Mouse (Mus musculus): ENCODE measurements around the gene Arnt2. TPM values are rescaled to one million over a fixed set of nuclear protein-coding genes. Genes with fewer than 3 reads are reported as not detected.

The Arnt2 gene
- total and polyA plus RNA-seq, 3 experiments, result 0.03 to 0.27 (median 0.17) TPM

GRCm38 (mm10) chr7:84325570-84326328 is 84.2 kb downstream of the Arnt2 start:
- no peak overlapping the region for H3K9ac ChIP-seq (ENCODE audit: insufficient read depth, low read depth)
- H3K9me3 ChIP-seq (replicated peaks; ENCODE audit: low read length), result no peaks in the 10 kb centered on the region
- no peaks in the 10 kb centered on the region for H3K36me3 ChIP-seq (replicated peaks in 1 of 2; ENCODE audit: control insufficient read depth in 1 of 2, insufficient read depth in 1 of 2, low read length in 1 of 2)
- dilution Hi-C loops (cut with MboI; ENCODE audit: extremely low pct_ligation_motif_present, extremely low pct_unique_long_range_greater_than_20kb, low sequenced_read_pairs), result no loop called here
- H3K4me2 ChIP-seq (ENCODE audit: insufficient read depth, low read depth, poor library complexity, severe bottlenecking), result no peak overlapping the region
- no peaks in the 10 kb centered on the region for H3K79me2 ChIP-seq (replicated peaks; ENCODE audit: control insufficient read depth, extremely low read depth, insufficient read depth, poor library complexity, severe bottlenecking)
- H3K27ac ChIP-seq (ENCODE audit: insufficient read depth, low read depth), result no peak overlapping the region
- H3K27me3 ChIP-seq (replicated peaks), result peaks cover 1% of the 10 kb centered on the region
- no peaks in the 10 kb centered on the region for H3K4me1 ChIP-seq (ENCODE audit: control insufficient read depth in 1 of 2, insufficient read depth in 2 of 2)
- in situ Hi-C loops (cut with MboI; ENCODE audit: low pct_ligation_motif_present, low pct_unique_long_range_greater_than_20kb, low sequenced_read_pairs), result no loop called here
- TF ChIP-seq CTCF (conservative IDR thresholded peaks at IDR 0.05 in 1 of 2, IDR thresholded peaks at IDR 0.05 in 1 of 2; ENCODE audit: low read depth in 2 of 2, low read length in 2 of 2), result no peak
- TF ChIP-seq RAD21 (IDR thresholded peaks at IDR 0.05; ENCODE audit: low read depth, low read length), result no peak
- no peak for TF ChIP-seq CHD1 (IDR thresholded peaks at IDR 0.05; ENCODE audit: low read depth, low read length)
- no peak for TF ChIP-seq E2F4 (IDR thresholded peaks at IDR 0.05; ENCODE audit: insufficient replicate concordance, low read depth, low read length)
- no peak for TF ChIP-seq IRF4 (IDR thresholded peaks at IDR 0.05; ENCODE audit: low read depth, low read length)
- TF ChIP-seq JUN (IDR thresholded peaks at IDR 0.05; ENCODE audit: insufficient read depth, low read depth, low read length), result no peak
- no peak for TF ChIP-seq GABPA (IDR thresholded peaks at IDR 0.05; ENCODE audit: insufficient replicate concordance, low read depth, low read length)
- no peak for TF ChIP-seq MAZ (IDR thresholded peaks at IDR 0.05; ENCODE audit: low read depth, low read length)
- TF ChIP-seq CHD2 (IDR thresholded peaks at IDR 0.05; ENCODE audit: low read length), result no peak
- no peak for TF ChIP-seq ZKSCAN1 (IDR thresholded peaks at IDR 0.05; ENCODE audit: borderline replicate concordance, low read depth, low read length)
- no peak for TF ChIP-seq ZC3H11A (IDR thresholded peaks at IDR 0.05; ENCODE audit: low read depth, low read length)
- no peak for TF ChIP-seq POLR2AphosphoS2 (IDR thresholded peaks at IDR 0.05; ENCODE audit: low read depth, low read length)
- TF ChIP-seq USF1 (IDR thresholded peaks at IDR 0.05; ENCODE audit: low read depth, low read length), result no peak
- TF ChIP-seq USF2 (conservative IDR thresholded peaks at IDR 0.05; ENCODE audit: low read depth, low read length), result no peak
- TF ChIP-seq UBTF (IDR thresholded peaks at IDR 0.05; ENCODE audit: low read depth, low read length), result no peak
- no peak for TF ChIP-seq EP300 (IDR thresholded peaks at IDR 0.05; ENCODE audit: low read length)
- no peak overlapping the region for H3K4me3 ChIP-seq (replicated peaks in 1 of 3; ENCODE audit: low read depth in 2 of 3, low read length in 2 of 3, poor library complexity in 1 of 3)
- no peak for DNase-seq (ENCODE audit: extremely low read depth)

- no peak for TF ChIP-seq MAX (IDR thresholded peaks at IDR 0.05; ENCODE audit: low read length)
- TF ChIP-seq ZMIZ1 (IDR thresholded peaks at IDR 0.05; ENCODE audit: low read depth, low read length), result no peak
- Histone ChIP-seq H3K27me3 (replicated peaks) (no peaks in the 10 kb centered on the region), H3K79me2 (replicated peaks; ENCODE audit: control insufficient read depth, extremely low read depth, insufficient read depth, poor library complexity, severe bottlenecking) (no peaks in the 10 kb centered on the region), H3K27ac (ENCODE audit: insufficient read depth, low read depth) (no peak overlapping the region), H3K4me2 (ENCODE audit: insufficient read depth, low read depth, poor library complexity, severe bottlenecking) (no peak overlapping the region), H3K9me3 (replicated peaks; ENCODE audit: low read length) (no peaks in the 10 kb centered on the region), H3K4me3 (replicated peaks in 1 of 3; ENCODE audit: low read depth in 2 of 3, low read length in 2 of 3, poor library complexity in 1 of 3) (no peak overlapping the region), H3K4me1 (ENCODE audit: control insufficient read depth in 1 of 2, insufficient read depth in 2 of 2) (no peaks in the 10 kb centered on the region), H3K36me3 (replicated peaks in 1 of 2; ENCODE audit: control insufficient read depth in 1 of 2, insufficient read depth in 1 of 2, low read length in 1 of 2) (no peaks in the 10 kb centered on the region), H3K9ac (ENCODE audit: insufficient read depth, low read depth) (no peak overlapping the region)
- dilution Hi-C loops (cut with MboI; ENCODE audit: extremely low pct_ligation_motif_present, extremely low pct_unique_long_range_greater_than_20kb, low sequenced_read_pairs) (no loop called here), in situ Hi-C loops (cut with MboI; ENCODE audit: low pct_ligation_motif_present, low pct_unique_long_range_greater_than_20kb, low sequenced_read_pairs) (no loop called here)
- no peak for DNase-seq (ENCODE audit: extremely low read depth)
These were observed 88.4 kb downstream of the Arnt2 start for GRCm38 (mm10) chr7:84321542-84321941.
